Mouse (Mus musculus): Measurements from ENCODE around the gene Pik3r5.

DNA sequence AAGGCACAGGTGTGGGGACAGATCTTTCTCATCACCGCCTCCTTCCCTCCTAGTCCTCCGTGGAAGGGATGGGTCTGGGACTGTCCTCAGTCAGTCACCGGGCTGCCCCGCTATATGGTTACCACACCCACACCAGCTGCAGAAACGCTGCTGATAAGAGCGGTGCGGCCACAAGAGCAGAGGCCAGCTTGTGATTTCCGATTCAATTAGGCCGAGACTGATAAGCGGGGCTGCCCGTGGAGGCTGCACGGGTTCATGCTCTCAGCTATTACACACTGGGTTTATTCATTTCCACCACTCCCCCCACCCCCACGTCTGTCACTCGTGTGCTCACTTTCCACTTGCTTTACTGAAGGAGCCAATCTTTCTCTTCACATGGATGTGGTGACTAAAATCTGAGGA, 69.0 kb downstream of the Pik3r5 start:
- TF ChIP-seq POLR2A (IDR thresholded peaks at IDR 0.05; ENCODE audit: control insufficient read depth, low read depth, low read length) (no peak), CTCF (IDR thresholded peaks at IDR 0.05; ENCODE audit: control insufficient read depth, insufficient read depth, insufficient replicate concordance, low read depth, low read length) (no peak)
